10 mouse cellular contexts compared by ENCODE assay signal in the genomic region with DNA sequence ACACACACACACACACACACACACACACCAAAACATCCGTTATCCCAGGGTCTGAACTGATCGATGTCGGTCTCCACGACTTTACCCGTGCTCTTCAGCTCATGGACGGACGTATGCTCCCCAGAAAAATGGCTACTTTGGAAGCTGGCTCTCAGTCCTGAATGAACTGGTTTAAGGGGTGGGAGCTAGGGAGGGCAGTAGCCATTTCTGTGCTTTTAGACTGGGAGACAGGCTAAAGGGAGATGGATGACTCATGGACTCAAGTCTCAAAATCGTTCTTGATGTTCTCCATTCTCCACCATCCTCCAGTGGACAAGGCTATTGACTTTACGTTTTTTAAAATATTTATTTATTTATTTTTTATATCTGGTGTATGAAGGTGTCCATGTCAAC. TPM values are rescaled to one million over a fixed set of nuclear protein-coding genes. Genes with fewer than 3 reads are reported as not detected.
DNase-seq lines count a peak whose midpoint lies in the region; ATAC-seq and TF ChIP-seq lines count a peak whose summit lies in the region.
"Had no signal": no experiment of that assay in that cellular context is flagged by ENCODE, and none has a peak within 500 bp of the region (broad histone marks: within the 10 kb centered on the region; RNA-seq: fewer than 3 reads in every experiment).

No protein-coding gene starts in this region.

- H3K27ac ChIP-seq in heart, embryonic 15.5 days, result no peak overlapping the region
- H3K27ac ChIP-seq in heart, adult 2 months, result no peak overlapping the region
- no peak overlapping the region for H3K27ac ChIP-seq in forebrain, embryonic 16.5 days (ENCODE audit: low read length)
- no peak overlapping the region for H3K27ac ChIP-seq in midbrain, embryonic 12.5 days (replicated peaks)
- no peak overlapping the region for H3K27ac ChIP-seq in left cerebral cortex, adult 2 months
- H3K27ac ChIP-seq: liver, embryonic 14.5 days had no signal

- no peak for TF ChIP-seq EP300 in heart, adult 2 months (IDR thresholded peaks at IDR 0.05; ENCODE audit: insufficient read depth, low read depth, low read length)

- H3K4me1 ChIP-seq in heart, embryonic 15.5 days (replicated peaks), result peaks cover 14% of the 10 kb centered on the region
- peaks cover 2% of the 10 kb centered on the region; the same call in 1 of the 2 replicates for H3K4me1 ChIP-seq in heart, adult 2 months (ENCODE audit: control insufficient read depth, insufficient read depth, low read length)
- peaks cover 12% of the 10 kb centered on the region for H3K4me1 ChIP-seq in forebrain, embryonic 16.5 days (replicated peaks; ENCODE audit: control insufficient read depth, insufficient read depth, low read length)
- peaks cover 29% of the 10 kb centered on the region for H3K4me1 ChIP-seq in midbrain, embryonic 12.5 days

- ATAC-seq in heart, embryonic 15.5 days (replicated peaks; ENCODE audit: insufficient number of reproducible peaks, insufficient read depth, low FRiP score, low read depth), result no peak
- ATAC-seq in forebrain, embryonic 16.5 days, result no peak
- ATAC-seq in midbrain, embryonic 12.5 days (ENCODE audit: low FRiP score, low read depth), result no peak
- no peak for ATAC-seq in monocyte, adult 5-6 weeks (replicated peaks; ENCODE audit: insufficient number of reproducible peaks, low FRiP score, low TSS enrichment, poor library complexity, severe bottlenecking)

- 0 out of 2 replicates have a peak overlapping the region, but pooled peaks have one; percentile 59 for H3K9ac ChIP-seq in heart, embryonic 15.5 days
- no peak overlapping the region for H3K9ac ChIP-seq in heart, adult 2 months (ENCODE audit: low read depth, low read length)
- no peak overlapping the region for H3K9ac ChIP-seq in forebrain, embryonic 16.5 days (replicated peaks; ENCODE audit: low read depth, low read length)
- peak overlapping the region; percentile 72 for H3K9ac ChIP-seq in midbrain, embryonic 12.5 days (replicated peaks)
- H3K9ac ChIP-seq: liver, embryonic 14.5 days had no signal

- TF ChIP-seq POLR2A in heart, adult 2 months (IDR thresholded peaks at IDR 0.05; ENCODE audit: insufficient read depth, low read depth, low read length), result no peak

- WGBS in heart, embryonic 15.5 days, result 28% methylated on average over 9 of the region's 9 CpGs
- WGBS in heart, adult 2 months, result 17% methylated on average over 9 of the region's 9 CpGs
- WGBS in forebrain, embryonic 16.5 days, result 11% methylated on average over 9 of the region's 9 CpGs
- 20% methylated on average over 9 of the region's 9 CpGs for WGBS in midbrain, embryonic 12.5 days

- peaks cover 58% of the 10 kb centered on the region for H3K27me3 ChIP-seq in heart, embryonic 15.5 days
- 0 out of 2 replicates have a peak, but pooled peaks cover 2% of the 10 kb centered on the region for H3K27me3 ChIP-seq in heart, adult 2 months (ENCODE audit: control insufficient read depth, insufficient read depth, low read length)
- H3K27me3 ChIP-seq in forebrain, embryonic 16.5 days (replicated peaks; ENCODE audit: control insufficient read depth, insufficient read depth, low read length), result peaks cover 4% of the 10 kb centered on the region; the same call in 1 of the 2 replicates
- H3K27me3 ChIP-seq in midbrain, embryonic 12.5 days, result peaks cover 59% of the 10 kb centered on the region

- H3K79me2 ChIP-seq in heart, adult 2 months (replicated peaks; ENCODE audit: control insufficient read depth, insufficient read depth, low read length), result no peaks in the 10 kb centered on the region

- DNase-seq in heart, adult 2 months, result no peak
- DNase-seq in Muller cell, postnatal 12 days (ENCODE audit: inconsistent ontology term), result peak; percentile 13
- no peak for DNase-seq in left cerebral cortex, postnatal 4 days
- DNase-seq in left cerebral cortex, adult 2 months (ENCODE audit: extremely low spot score in 1 of 2, low spot score in 2 of 2), result no peak

- peak overlapping the region; percentile 69 for H3K4me3 ChIP-seq in heart, embryonic 15.5 days
- H3K4me3 ChIP-seq in heart, adult 2 months, result no peak overlapping the region
- H3K4me3 ChIP-seq in forebrain, embryonic 16.5 days (replicated peaks; ENCODE audit: low read length), result peak overlapping the region; percentile 63
- H3K4me3 ChIP-seq in midbrain, embryonic 12.5 days, result peak overlapping the region; percentile 80
- H3K4me3 ChIP-seq in left cerebral cortex, adult 2 months, result no peak overlapping the region

- no peaks in the 10 kb centered on the region for H3K9me3 ChIP-seq in heart, embryonic 15.5 days (replicated peaks)
- H3K9me3 ChIP-seq in forebrain, embryonic 16.5 days (ENCODE audit: control insufficient read depth, low read length), result no peaks in the 10 kb centered on the region
- H3K9me3 ChIP-seq in midbrain, embryonic 12.5 days, result no peaks in the 10 kb centered on the region

- H3K4me2 ChIP-seq in heart, embryonic 15.5 days, result peak overlapping the region; percentile 97
- peak overlapping the region; percentile 100 for H3K4me2 ChIP-seq in forebrain, embryonic 16.5 days (ENCODE audit: low read length)
- H3K4me2 ChIP-seq in midbrain, embryonic 12.5 days (replicated peaks), result peak overlapping the region; percentile 97

- intact Hi-C loops in heart, adult 2 months (cut with DNase I), result no loop called here
- intact Hi-C loops in left cerebral cortex, postnatal 4 days (cut with DNase I), result no loop called here
- intact Hi-C loops in left cerebral cortex, adult 2 months (cut with DNase I), result no loop called here

- no peak for TF ChIP-seq CTCF in heart, adult 2 months (IDR thresholded peaks at IDR 0.05)
- no peak for TF ChIP-seq CTCF in left cerebral cortex, adult 2 months (IDR thresholded peaks at IDR 0.05)

- H3K36me3 ChIP-seq in heart, embryonic 15.5 days, result no peaks in the 10 kb centered on the region
- no peaks in the 10 kb centered on the region for H3K36me3 ChIP-seq in heart, adult 2 months (ENCODE audit: control insufficient read depth, insufficient read depth, low read length)
- H3K36me3 ChIP-seq in forebrain, embryonic 16.5 days (ENCODE audit: control insufficient read depth, insufficient read depth), result no peaks in the 10 kb centered on the region
- H3K36me3 ChIP-seq in midbrain, embryonic 12.5 days, result peaks cover 13% of the 10 kb centered on the region

RNA-seq across cellular contexts. Expression of gene Hap1, which starts 0.9 kb away (rescaled TPM):
- 5.3 and 7.7 TPM in 2 replicates for polyA plus RNA-seq in heart, embryonic 15.5 days (2015; fragmentation: Nextera tagmentation; extraction: Ambion mirVana)
- total RNA-seq in heart, adult 2 months (2021), result 1 to 10 TPM; 1.3 to 1.5 TPM
- 0.97 and 1.4 TPM in 2 replicates for polyA plus RNA-seq in heart, adult 2 months (2012; rRNA removed)
- polyA plus RNA-seq in forebrain, embryonic 16.5 days (2015; fragmentation: Nextera tagmentation; extraction: Ambion mirVana), result 72.3 and 164 TPM in 2 replicates
- 72.8 and 86.6 TPM in 2 replicates for polyA plus RNA-seq in midbrain, embryonic 12.5 days (2016; fragmentation: Nextera tagmentation; extraction: Ambion mirVana)
- total RNA-seq in monocyte, adult 5-6 weeks (2017), result 1.3 to 2.7 TPM in 2 of 3 replicates, not detected in the other
- 100 to 1,000 TPM in 1 of 2 experiments, 10 to 100 TPM in 1; 43.8 to 116 TPM for total RNA-seq in left cerebral cortex, postnatal 4 days (2021)
- total RNA-seq in left cerebral cortex, adult 2 months (2021), result 100 to 1,000 TPM; 150 to 194 TPM

RNA-seq across cellular contexts. Expression of gene Gast, which starts 22.6 kb away (rescaled TPM):
- not detected in 2 replicates for polyA plus RNA-seq in heart, embryonic 15.5 days (2015; fragmentation: Nextera tagmentation; extraction: Ambion mirVana)
- not detected for total RNA-seq in heart, adult 2 months (2021)
- polyA plus RNA-seq in heart, adult 2 months (2012; rRNA removed), result not detected in 2 replicates
- polyA plus RNA-seq in forebrain, embryonic 16.5 days (2015; fragmentation: Nextera tagmentation; extraction: Ambion mirVana), result not detected in 2 replicates
- polyA plus RNA-seq in midbrain, embryonic 12.5 days (2016; fragmentation: Nextera tagmentation; extraction: Ambion mirVana), result 0.97 and 1.2 TPM in 2 replicates
- total RNA-seq in monocyte, adult 5-6 weeks (2017), result not detected in 3 replicates
- total RNA-seq in left cerebral cortex, postnatal 4 days (2021), result not detected
- total RNA-seq in left cerebral cortex, adult 2 months (2021), result not detected
- polyA plus RNA-seq: liver, embryonic 14.5 days; Patski had no signal

RNA-seq across cellular contexts. Expression of gene Eif1, which starts 37.1 kb away (rescaled TPM):
- polyA plus RNA-seq in heart, embryonic 15.5 days (2015; fragmentation: Nextera tagmentation; extraction: Ambion mirVana), result 1,413 and 1,738 TPM in 2 replicates
- total RNA-seq in heart, adult 2 months (2021), result 1,000 to 10,000 TPM; 1,735 to 2,054 TPM
- polyA plus RNA-seq in heart, adult 2 months (2012; rRNA removed), result 195 and 341 TPM in 2 replicates
- 1,243 and 1,295 TPM in 2 replicates for polyA plus RNA-seq in forebrain, embryonic 16.5 days (2015; fragmentation: Nextera tagmentation; extraction: Ambion mirVana)
- polyA plus RNA-seq in midbrain, embryonic 12.5 days (2016; fragmentation: Nextera tagmentation; extraction: Ambion mirVana), result 1,467 and 1,563 TPM in 2 replicates
- 374 to 712 TPM (median 492 TPM) in 3 replicates for total RNA-seq in monocyte, adult 5-6 weeks (2017)
- 100 to 1,000 TPM; 642 to 677 TPM for total RNA-seq in left cerebral cortex, postnatal 4 days (2021)
- 100 to 1,000 TPM; 746 to 811 TPM for total RNA-seq in left cerebral cortex, adult 2 months (2021)

RNA-seq across cellular contexts. Expression of gene Jup, which starts 40.7 kb away (rescaled TPM):
- polyA plus RNA-seq in heart, embryonic 15.5 days (2015; fragmentation: Nextera tagmentation; extraction: Ambion mirVana), result 117 and 140 TPM in 2 replicates
- total RNA-seq in heart, adult 2 months (2021), result 100 to 1,000 TPM; 234 to 237 TPM
- polyA plus RNA-seq in heart, adult 2 months (2012; rRNA removed), result 317 and 318 TPM in 2 replicates
- polyA plus RNA-seq in forebrain, embryonic 16.5 days (2015; fragmentation: Nextera tagmentation; extraction: Ambion mirVana), result 56.2 and 62.0 TPM in 2 replicates
- polyA plus RNA-seq in midbrain, embryonic 12.5 days (2016; fragmentation: Nextera tagmentation; extraction: Ambion mirVana), result 46.4 and 53.8 TPM in 2 replicates
- 14.7 to 28.8 TPM (median 21.2 TPM) in 3 replicates for total RNA-seq in monocyte, adult 5-6 weeks (2017)
- 10 to 100 TPM; 74.2 to 77.9 TPM for total RNA-seq in left cerebral cortex, postnatal 4 days (2021)
- 10 to 100 TPM; 51.2 to 53.7 TPM for total RNA-seq in left cerebral cortex, adult 2 months (2021)

RNA-seq across cellular contexts. Expression of gene P3h4, which starts 57.8 kb away (rescaled TPM):
- 48.3 and 63.1 TPM in 2 replicates for polyA plus RNA-seq in heart, embryonic 15.5 days (2015; fragmentation: Nextera tagmentation; extraction: Ambion mirVana)
- total RNA-seq in heart, adult 2 months (2021), result 10 to 100 TPM; 13.4 to 16.8 TPM
- 29.7 and 35.6 TPM in 2 replicates for polyA plus RNA-seq in heart, adult 2 months (2012; rRNA removed)
- 13.8 and 13.9 TPM in 2 replicates for polyA plus RNA-seq in forebrain, embryonic 16.5 days (2015; fragmentation: Nextera tagmentation; extraction: Ambion mirVana)
- 19.7 and 25.4 TPM in 2 replicates for polyA plus RNA-seq in midbrain, embryonic 12.5 days (2016; fragmentation: Nextera tagmentation; extraction: Ambion mirVana)
- total RNA-seq in monocyte, adult 5-6 weeks (2017), result 0.64 to 5.3 TPM (median 3.1 TPM) in 3 replicates
- 1 to 10 TPM; 8.1 to 9.9 TPM for total RNA-seq in left cerebral cortex, postnatal 4 days (2021)
- 1 to 10 TPM; 7.6 to 9.4 TPM for total RNA-seq in left cerebral cortex, adult 2 months (2021)

Comparison
In these comparisons a context has a peak if more than half of its experiments do, and no peak if none do; other contexts are left out.
1. H3K4me3 ChIP-seq: peak in heart, embryonic 15.5 days (single experiment), forebrain, embryonic 16.5 days (single experiment) and midbrain, embryonic 12.5 days (single experiment); none in heart, adult 2 months (single experiment) and left cerebral cortex, adult 2 months (single experiment).
2. H3K9ac ChIP-seq: peak in heart, embryonic 15.5 days (single experiment) and midbrain, embryonic 12.5 days (single experiment); none in heart, adult 2 months (single experiment) and forebrain, embryonic 16.5 days (single experiment).
3. RNA of gene Hap1, which starts 0.9 kb away (total RNA-seq): 150 to 194 TPM in left cerebral cortex, adult 2 months and 43.8 to 116 TPM in left cerebral cortex, postnatal 4 days; 1.3 to 1.5 TPM in heart, adult 2 months and 1.3 to 2.7 TPM in monocyte, adult 5-6 weeks; every median in the first group is over 10 times any median in the second.
4. Peak in every context shown above with its lines, with median percentiles within 50 percentile points of each other: H3K4me2 ChIP-seq.